Mouse (Mus musculus): ENCODE measurements around the gene Pbx2. TPM values are rescaled to one million over a fixed set of nuclear protein-coding genes. Genes with fewer than 3 reads are reported as not detected.
A peak's percentile ranks its signal among the peaks of the same experiment; 100 is the strongest.
"Not testable (repeated sequence)": the region's sequence is repeated elsewhere in the genome, so short reads cannot be mapped to it uniquely, and the experiment has no call there.

Gene Pbx2
- 31.1 and 31.3 TPM in 2 replicates for total RNA-seq (2014; fragmentation: Nextera tagmentation)
- total RNA-seq (2017): 23.2 and 31.1 TPM in 2 replicates

DNA sequence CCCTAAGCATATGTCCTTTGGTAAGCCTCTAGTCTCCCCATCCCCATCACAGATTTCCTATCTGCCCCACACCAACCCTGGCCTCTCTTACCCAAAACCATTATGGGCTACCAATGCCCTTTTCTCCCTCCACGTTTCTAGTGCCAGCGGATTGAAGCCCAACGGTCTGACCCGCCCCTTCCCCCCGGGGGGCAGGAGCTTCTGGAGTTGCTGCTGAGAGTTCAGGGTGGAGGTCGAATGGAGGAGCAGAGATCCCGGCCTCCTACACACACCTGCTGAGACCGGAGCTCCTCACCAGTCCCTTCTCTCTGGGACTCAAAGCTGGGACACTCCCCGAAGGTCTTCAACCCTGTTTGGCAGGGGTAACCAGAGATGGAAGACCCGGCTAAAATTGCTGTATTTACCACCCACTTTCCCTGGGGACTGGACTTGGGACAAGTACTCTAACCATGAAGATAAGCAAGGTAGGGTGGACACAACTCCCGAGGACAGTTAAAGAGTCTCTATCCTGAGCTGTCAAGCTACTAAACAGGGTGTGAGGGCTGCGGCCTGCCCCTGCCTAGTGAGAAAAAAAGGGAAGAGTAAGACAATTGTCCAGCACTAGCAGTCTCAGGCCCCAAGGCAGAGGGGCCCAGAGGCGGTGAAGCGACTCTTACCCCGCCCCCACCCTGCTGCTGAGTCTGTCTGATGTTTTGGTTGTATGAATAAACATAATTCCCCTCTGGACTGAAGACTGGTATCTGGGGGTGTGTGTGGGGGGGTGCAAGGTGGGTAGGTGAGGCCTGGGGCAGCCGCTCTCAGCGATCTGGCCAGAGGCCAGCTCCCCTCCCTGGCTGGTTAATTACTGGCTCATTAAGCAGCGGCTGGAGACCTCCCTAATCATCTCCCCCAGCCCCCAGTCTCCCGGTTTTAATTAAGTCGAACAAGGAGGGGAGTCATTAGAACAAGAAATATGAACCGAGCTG lies at the start of gene Pbx2:
Gene Pbx2, plus strand, starts transcription at position 238 of the 965 bp plus-strand sequence.
- no peak for ATAC-seq (replicated peaks; ENCODE audit: low FRiP score, low TSS enrichment, poor library complexity, severe bottlenecking)

DNA sequence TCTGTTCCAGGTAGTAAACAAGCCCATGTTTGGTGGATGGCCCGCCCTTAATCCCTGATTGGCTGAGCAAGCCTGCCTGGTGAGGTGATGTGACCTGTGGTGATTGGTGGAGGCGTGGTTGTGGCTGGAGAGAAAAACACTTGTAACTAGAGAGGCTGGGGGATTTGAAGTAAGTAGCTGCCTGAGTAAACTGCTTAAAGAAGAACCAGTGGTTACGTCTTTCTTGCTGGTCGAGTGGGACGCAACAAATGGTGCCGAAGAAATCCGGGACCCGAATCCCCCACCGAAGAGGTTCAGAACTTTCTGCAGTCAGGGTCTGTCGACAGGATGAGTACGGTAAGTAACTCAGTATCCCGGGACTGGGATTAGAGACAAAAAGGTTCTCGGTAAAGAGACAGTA lies 47.5 kb upstream of the Pbx2 start:
- not testable (repeated sequence) for ATAC-seq (replicated peaks; ENCODE audit: low FRiP score, low TSS enrichment, poor library complexity, severe bottlenecking)

DNA sequence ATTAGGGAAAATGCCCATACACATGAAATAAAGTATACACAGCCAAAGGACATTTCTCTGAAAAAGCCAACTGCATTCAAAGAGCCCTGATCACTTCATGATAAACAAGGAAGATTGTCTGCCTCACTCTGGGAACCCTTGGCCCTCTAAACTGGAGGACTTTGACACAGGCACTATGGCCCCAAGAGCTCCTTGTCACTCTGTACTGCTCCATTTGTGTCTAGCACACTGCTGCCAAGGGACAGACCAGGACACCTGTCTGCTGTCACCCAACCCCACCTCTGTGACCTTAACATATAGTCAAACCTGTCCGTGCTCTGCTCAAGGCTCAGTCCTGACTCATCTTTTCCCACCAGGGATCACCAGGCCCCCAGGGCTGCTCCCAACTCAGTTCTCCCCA lies 44.3 kb upstream of the Pbx2 start:
- no peak for ATAC-seq (replicated peaks; ENCODE audit: low FRiP score, low TSS enrichment, poor library complexity, severe bottlenecking)

DNA sequence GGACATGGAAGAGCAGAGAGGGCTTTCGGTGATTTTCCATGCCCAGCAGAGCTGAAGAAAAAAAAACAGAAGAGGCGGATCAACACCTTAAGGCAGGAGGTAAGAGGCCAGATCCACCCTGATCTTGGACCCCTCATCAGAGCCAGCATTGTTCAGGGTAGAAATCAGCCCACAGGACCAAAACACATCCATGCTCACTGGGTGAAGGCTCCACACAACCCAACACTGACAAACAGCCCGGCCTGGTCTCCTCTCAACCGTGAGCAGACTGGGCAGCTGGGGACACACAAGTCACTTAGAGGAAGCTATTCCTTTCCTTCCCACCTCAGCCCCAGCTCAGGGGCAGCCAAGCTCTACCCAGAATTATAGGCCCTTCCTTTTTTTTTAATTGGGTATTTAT lies 43.5 kb upstream of the Pbx2 start:
- no peak for ATAC-seq (replicated peaks; ENCODE audit: low FRiP score, low TSS enrichment, poor library complexity, severe bottlenecking)

DNA sequence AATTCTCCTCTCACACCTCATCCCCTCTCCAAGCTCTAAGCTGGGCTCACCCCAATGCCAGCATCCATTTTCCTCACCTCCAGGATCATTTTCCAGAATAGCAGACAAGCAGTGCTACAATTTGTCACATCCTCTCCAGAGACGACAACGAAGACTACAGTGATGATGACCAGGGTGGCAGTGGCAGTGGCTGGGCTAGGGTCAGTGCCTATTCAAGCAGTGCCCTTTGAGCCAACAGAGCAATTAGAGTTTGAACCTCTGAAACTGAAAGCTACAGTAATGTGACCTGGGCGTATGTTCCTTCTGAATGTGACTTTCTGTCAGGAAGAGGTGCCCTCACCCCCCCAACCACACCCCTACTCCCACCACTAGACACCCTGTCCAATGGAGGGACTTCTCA lies 41.9 kb upstream of the Pbx2 start:
- ATAC-seq (replicated peaks; ENCODE audit: low FRiP score, low TSS enrichment, poor library complexity, severe bottlenecking): no peak

DNA sequence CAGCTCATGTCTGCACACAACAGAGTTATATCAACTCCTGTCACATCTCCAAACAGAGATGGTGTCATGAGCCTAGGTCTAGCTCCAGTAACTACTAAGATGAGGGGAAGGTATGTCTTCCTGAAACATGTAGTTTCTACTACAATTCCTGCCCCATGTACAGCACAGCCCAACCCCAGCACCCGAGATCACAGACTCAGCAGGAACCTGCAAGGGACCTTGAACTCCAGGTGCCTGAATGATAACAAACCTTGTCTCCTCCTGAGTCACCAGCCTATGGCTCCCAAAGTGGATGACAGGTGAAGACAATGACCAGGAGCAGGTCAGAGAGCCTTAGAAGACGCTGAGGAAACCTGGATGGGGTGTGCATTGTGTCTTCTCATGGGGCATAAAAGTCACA lies 41.2 kb upstream of the Pbx2 start:
- no peak for ATAC-seq (replicated peaks; ENCODE audit: low FRiP score, low TSS enrichment, poor library complexity, severe bottlenecking)

DNA sequence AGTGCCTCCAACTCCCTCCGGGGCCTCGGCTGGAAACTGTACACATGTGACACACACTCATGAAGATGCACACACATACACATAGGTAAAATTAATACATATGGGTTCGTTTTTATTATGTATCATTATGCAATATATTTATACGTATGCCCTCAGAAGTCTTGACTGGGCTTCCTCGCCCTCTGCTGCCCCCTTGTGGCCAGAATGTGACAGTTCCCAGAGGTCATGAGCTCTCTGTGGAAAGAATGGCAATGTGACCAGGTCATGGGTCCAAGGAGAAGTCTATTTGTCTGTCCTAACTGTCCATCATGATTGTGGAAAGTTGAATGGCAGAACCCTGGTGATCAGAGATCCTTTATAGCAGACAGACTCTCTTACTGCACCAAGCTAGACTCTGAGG lies 35.6 kb upstream of the Pbx2 start:
- ATAC-seq (replicated peaks; ENCODE audit: low FRiP score, low TSS enrichment, poor library complexity, severe bottlenecking): peak; percentile 77

DNA sequence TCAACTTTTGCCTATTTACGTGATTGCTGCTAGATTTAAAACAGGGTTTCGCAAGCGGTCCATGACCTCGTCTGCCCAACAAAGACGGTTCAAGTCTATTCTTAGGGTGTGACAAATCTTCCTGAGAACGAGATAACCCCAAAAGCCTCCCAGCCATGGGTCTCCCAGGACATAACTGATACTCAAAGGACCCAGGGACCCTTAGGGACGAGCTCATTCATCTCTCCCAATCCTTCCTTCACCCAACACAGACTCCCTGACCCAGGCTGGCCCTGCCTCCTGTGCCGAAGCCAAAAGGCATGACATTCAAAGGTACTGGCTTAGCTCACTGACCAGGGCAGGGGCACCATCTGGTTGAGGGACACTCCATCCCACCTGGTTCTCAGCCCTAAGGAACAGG lies 34.7 kb upstream of the Pbx2 start:
- ATAC-seq (replicated peaks; ENCODE audit: low FRiP score, low TSS enrichment, poor library complexity, severe bottlenecking): no peak

DNA sequence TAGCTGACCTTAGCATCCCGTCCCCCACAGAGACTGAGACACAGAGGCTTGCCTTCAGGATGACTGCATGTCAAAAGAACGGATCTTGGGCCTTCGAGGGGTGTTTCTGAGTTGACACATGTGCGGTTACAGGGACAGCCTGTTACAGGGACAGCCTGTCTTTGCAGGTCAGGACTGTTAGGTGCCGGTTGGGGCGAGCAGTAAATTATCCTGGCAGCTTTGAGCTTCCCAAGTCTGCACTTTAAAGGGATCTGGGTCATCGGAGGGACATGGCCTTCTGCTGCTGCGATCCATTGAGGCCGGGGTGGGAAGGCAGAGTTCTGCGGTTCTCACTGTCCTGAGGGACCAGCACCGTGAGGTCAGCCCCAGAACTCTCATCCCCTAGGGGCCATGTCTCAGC lies 33.7 kb upstream of the Pbx2 start:
- ATAC-seq (replicated peaks; ENCODE audit: low FRiP score, low TSS enrichment, poor library complexity, severe bottlenecking): no peak

DNA sequence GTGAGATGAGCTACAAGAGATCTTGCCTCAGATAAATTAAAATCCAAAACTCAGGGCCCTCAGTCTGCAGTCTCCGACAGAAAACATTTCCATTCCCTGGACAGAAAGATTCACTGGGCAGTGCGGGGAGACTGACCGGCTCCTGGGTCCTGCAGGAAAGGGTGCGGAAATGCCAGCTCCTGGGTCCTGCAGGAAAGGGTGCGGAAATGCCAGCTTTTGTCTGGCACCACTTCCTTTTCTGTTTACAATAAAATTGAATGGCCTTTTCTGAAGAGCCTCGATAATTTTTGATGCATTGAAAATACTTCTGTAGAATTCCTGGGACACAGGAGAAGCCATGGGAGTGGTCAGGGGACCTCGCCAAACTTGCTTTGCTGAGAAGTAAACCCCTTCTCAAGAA lies 31.9 kb upstream of the Pbx2 start:
- no peak for ATAC-seq (replicated peaks; ENCODE audit: low FRiP score, low TSS enrichment, poor library complexity, severe bottlenecking)

DNA sequence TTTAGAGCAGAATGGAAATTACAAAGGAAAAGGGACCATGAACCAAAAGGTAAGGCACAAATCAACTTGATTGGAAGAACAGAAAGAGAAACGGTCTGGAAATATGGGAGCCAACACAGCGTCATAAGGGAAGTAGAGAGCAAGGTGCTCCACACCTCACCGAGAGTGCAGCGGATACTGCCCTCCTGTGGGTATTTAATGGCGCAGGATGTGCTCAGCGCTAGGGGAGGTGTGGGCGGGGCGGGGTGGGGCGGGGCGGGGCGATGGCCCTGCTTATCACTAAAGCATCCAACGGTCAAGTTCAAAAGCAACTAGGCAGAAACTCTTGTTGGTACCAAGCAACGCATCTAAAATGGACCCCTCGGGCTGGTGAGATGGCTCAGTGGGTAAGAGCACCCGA lies 31.2 kb upstream of the Pbx2 start:
- no peak for ATAC-seq (replicated peaks; ENCODE audit: low FRiP score, low TSS enrichment, poor library complexity, severe bottlenecking)

DNA sequence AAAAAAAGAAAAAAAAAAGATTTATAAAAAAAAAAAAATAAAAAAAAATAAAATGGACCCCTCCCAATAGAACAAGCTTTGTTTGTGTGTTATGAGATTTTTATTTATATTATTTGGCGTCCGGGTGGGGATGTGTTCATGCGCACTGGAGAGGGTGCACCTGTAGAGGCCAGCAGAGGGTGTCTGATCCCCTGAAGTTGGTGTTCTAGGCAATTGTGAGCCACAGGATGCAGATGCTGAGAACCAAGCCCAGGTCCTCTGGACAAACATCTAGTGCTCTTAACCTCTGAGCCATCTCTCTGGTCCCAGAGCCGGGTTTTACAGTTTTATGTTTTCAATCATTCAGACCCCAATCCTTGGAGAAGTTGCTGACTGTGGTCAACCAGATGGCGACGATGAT lies 30.6 kb upstream of the Pbx2 start:
- ATAC-seq (replicated peaks; ENCODE audit: low FRiP score, low TSS enrichment, poor library complexity, severe bottlenecking): no peak

DNA sequence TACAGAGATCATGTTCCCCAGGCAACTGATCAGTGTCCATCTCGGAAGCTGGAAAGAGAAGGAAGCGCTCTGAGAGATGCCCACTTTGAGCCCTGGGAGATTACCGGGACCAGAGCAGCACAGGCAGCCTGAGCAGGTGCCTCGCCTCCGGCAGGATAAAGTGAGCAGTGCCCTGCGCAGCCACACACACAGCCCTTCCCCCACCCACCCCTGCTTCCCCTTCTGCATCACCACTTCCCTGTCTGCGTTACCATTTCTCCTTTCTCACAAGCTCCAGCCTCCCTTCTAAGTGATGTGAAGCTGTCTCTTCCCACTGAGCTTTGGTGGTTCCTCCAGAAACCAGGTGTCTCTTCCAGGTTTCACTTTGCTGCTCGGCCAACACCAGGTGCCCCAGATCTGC lies 29.9 kb upstream of the Pbx2 start:
- ATAC-seq (replicated peaks; ENCODE audit: low FRiP score, low TSS enrichment, poor library complexity, severe bottlenecking): no peak

DNA sequence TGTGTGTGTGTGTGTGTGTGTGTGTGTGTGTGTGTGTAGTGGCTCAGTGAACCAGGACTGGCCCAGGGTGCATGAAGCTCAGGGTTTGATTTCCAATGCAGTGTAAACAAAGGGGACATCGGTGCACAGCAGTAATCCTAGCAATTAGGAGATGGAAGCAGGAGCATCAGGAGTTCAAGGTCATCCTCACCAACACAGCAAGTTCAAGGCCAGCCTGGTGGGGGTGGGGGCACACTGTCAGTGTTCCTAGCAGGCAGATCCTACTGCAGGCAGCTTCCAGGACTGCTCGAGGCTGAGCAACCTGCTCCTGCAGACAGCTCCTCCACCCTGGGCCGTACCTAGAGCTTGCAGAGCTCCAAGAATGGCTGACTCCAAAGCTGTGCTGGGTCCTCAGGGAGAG lies 28.5 kb upstream of the Pbx2 start:
- ATAC-seq (replicated peaks; ENCODE audit: low FRiP score, low TSS enrichment, poor library complexity, severe bottlenecking): no peak

DNA sequence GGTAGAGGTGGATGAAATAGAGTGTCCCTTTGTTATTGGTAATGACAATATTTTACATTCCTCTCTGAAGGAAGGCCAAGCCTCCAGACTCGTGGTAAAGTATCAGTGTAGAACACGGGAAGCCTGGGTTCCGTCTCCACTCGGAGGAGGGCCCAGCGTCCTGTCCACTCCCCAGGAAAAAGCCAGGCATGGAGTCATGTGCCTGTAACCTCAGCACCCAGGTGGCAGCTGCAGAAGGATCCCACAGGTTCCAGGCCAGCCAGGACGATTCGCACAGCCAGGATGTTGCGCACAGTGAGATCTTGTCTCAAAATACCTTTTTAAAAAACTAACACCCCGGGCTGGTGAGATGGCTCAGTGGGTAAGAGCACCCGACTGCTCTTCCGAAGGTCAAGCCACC lies 27.7 kb upstream of the Pbx2 start:
- no peak for ATAC-seq (replicated peaks; ENCODE audit: low FRiP score, low TSS enrichment, poor library complexity, severe bottlenecking)

DNA sequence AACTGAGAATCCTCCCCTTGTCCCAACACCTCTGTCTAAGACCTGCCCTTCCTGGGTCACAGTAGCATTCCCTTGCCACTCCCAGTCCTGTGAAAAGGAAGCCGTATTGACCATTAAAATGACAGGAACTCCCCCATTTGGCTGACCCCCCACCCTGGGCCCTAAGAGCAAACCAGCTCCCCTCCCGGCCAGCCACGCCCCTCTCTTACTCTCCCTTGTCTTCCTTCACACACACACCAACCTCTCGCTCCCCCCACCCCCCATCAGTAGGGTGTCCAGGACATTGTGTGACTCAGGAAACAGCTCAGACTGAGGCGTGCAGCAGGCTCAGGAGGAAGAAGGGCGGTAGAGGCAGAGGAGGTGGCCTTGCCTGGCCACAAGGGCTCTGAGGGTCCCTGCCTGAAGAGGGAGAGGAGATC lies 27.1 kb upstream of the Pbx2 start, which contains the start of gene Notch4:
Gene Notch4, plus strand, starts transcription at position 266 of the 419 bp plus-strand sequence.
- no peak for ATAC-seq (replicated peaks; ENCODE audit: low FRiP score, low TSS enrichment, poor library complexity, severe bottlenecking)

DNA sequence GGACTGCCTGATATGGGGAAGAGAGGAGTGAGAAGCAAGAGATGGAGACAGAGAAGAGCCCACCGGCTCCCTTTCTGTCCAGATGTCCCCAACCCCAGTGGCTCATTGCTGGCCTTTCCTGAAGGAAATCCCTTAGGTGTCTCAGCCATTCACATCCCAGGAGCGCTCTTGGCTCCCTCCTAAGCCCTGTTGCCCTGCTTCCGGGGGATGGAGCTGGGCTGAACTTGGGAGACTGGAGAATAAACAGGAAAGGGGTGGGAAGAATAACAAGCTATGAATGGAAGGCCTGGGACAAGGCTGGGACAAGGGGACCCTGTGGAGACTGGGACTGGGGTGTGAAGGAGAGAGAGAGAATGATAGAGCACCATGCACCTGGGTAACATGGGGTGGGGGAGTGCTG lies 26.3 kb upstream of the Pbx2 start:
- ATAC-seq (replicated peaks; ENCODE audit: low FRiP score, low TSS enrichment, poor library complexity, severe bottlenecking): no peak

DNA sequence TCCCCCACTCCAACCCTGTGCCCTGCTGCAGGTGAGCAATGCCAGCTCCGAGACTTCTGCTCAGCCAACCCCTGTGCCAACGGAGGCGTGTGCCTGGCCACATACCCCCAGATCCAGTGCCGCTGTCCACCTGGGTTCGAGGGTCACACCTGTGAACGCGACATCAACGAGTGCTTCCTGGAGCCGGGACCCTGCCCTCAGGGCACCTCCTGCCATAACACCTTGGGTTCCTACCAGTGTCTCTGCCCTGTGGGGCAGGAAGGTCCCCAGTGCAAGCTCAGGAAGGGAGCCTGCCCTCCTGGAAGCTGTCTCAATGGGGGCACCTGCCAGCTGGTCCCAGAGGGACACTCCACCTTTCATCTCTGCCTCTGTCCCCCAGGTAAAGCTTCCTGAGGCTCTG lies 23.8 kb upstream of the Pbx2 start:
- no peak for ATAC-seq (replicated peaks; ENCODE audit: low FRiP score, low TSS enrichment, poor library complexity, severe bottlenecking)

DNA sequence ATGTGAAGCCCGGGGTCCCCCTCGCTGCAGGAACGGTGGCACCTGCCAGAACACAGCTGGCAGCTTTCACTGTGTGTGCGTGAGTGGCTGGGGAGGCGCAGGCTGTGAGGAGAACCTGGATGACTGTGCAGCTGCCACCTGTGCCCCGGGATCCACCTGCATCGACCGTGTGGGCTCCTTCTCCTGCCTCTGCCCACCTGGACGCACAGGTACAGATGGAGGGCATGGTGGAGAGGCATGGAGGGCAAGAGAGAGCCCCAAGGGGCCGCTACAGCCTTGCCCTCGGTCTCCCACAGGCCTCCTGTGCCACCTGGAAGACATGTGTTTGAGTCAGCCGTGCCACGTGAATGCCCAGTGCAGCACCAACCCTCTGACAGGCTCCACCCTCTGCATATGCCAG lies 22.6 kb upstream of the Pbx2 start:
- no peak for ATAC-seq (replicated peaks; ENCODE audit: low FRiP score, low TSS enrichment, poor library complexity, severe bottlenecking)

DNA sequence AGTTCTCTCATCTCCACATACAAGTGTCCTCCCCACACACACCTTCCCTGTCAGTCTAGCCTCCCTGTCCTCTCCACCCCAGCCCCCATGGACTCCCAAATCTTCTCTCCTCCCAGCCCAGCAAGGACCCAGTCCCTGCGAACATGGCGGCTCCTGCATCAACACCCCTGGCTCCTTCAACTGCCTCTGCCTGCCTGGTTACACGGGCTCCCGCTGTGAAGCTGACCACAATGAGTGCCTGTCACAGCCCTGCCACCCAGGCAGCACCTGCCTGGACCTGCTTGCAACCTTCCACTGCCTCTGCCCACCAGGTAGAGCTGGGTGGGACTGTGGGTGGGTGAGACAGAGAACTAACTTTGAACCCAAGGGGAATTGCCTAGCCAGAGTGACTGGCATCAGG lies 21.1 kb upstream of the Pbx2 start:
- ATAC-seq (replicated peaks; ENCODE audit: low FRiP score, low TSS enrichment, poor library complexity, severe bottlenecking): no peak

DNA sequence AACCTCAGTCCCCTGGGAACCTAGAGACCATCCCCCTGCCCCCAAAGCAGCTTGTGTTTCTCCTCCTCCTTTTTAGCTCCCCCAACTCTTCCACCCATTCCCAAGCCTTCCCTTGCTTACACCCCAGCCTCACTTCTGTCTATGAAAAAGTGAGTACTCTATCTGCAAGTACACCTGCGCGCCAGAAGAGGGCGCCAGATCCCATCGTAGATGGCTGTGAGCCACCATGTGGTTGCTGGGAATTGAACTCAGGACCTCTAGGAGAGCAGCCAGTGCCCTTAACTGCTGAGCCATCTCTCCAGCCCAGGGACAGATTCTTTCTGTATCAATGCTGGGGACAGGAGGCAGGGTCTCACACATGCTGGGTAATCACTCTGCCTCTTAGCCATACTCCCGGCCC lies 19.2 kb upstream of the Pbx2 start:
- ATAC-seq (replicated peaks; ENCODE audit: low FRiP score, low TSS enrichment, poor library complexity, severe bottlenecking): no peak

Data from megakaryocyte-erythroid progenitor cell, adult 5-6 weeks (primary cell).